Mouse (Mus musculus) neural tube, embryonic 14.5 days (tissue): ENCODE measurements around the gene Rpusd1. TPM values are rescaled to one million over a fixed set of nuclear protein-coding genes. Genes with fewer than 3 reads are reported as not detected.

Source experiments
- ATAC-seq: fragments of 200-750 bp; cut with Nextera tagmentation; 2 replicates; pipeline ENCODE4 v1.8.0; 2017; ENCODE audit warnings: low read depth, mild to moderate bottlenecking, moderate TSS enrichment, moderate library complexity
- H3K27ac ChIP-seq: fragments of 300-500 bp; sonication (generic); 2 replicates; pipeline ENCODE4 v1.5.1; 2014; ENCODE audit warnings: low read depth, mild to moderate bottlenecking, control low read depth, low read length, moderate library complexity, mixed read lengths
- H3K27me3 ChIP-seq: fragments of 300-500 bp; sonication (generic); 2 replicates; pipeline ENCODE4 v1.6.1; 2014; ENCODE audit warnings: low read length; ENCODE audit not compliant: control insufficient read depth, insufficient read depth
- H3K36me3 ChIP-seq: fragments of 300-500 bp; sonication (generic); 2 replicates; pipeline ENCODE4 v1.6.1; 2014; ENCODE audit warnings: low read length, mixed read lengths; ENCODE audit not compliant: control insufficient read depth, insufficient read depth
- H3K4me1 ChIP-seq: fragments of 300-500 bp; sonication (generic); 2 replicates; pipeline ENCODE4 v1.6.1; 2014; ENCODE audit warnings: low read length; ENCODE audit not compliant: control insufficient read depth, insufficient read depth
- H3K4me2 ChIP-seq: fragments of 300-500 bp; sonication (generic); 2 replicates; pipeline ENCODE4 v1.6.1; 2014; ENCODE audit warnings: mild to moderate bottlenecking, low read depth, low read length, control low read depth
- H3K4me3 ChIP-seq: fragments of 300-500 bp; sonication (generic); 2 replicates; pipeline ENCODE4 v1.5.1; 2014; ENCODE audit warnings: low read depth, low read length, control low read depth, mixed read lengths
- H3K9ac ChIP-seq: fragments of 300-500 bp; sonication (generic); replicated peaks from 2 replicates; pipeline ENCODE4 v1.6.1; 2014; ENCODE audit warnings: low read depth, mild to moderate bottlenecking, control low read depth, low read length, mixed read lengths
- H3K9me3 ChIP-seq: fragments of 300-500 bp; sonication (generic); 2 replicates; pipeline ENCODE4 v1.6.1; 2016; ENCODE audit warnings: low read length; ENCODE audit not compliant: control insufficient read depth
- WGBS: fragments of 180-500 bp; shearing (Covaris S2); extraction: QIAGEN DNeasy Blood & Tissue Kit; methylation state at CpG from one replicate; pipeline ENCODE4 v1.1.7; 2014; 5-methylcytosine and 5-hydroxymethylcytosine counted together
- polyA plus RNA-seq: library from polyadenylated mRNA; unstranded; fragments of >200 nt; fragmentation: Nextera tagmentation; extraction: Ambion mirVana; gene quantifications from 2 replicates; pipeline ENCODE4 v1.2.1, GENCODE M21; 2014

Rpusd1 gene
- polyA plus RNA-seq = 25.4 and 29.9 TPM in 2 replicates

- no peaks in the 10 kb centered on the region for H3K27me3 ChIP-seq
- WGBS = under 1% methylated on average over 37 of the region's 37 CpGs
- peaks cover 14% of the 10 kb centered on the region for H3K4me1 ChIP-seq
- H3K9me3 ChIP-seq = no peaks in the 10 kb centered on the region
- peak within 1 kb of the TSS; percentile 80 for H3K9ac ChIP-seq
- H3K4me3 ChIP-seq = peak within 1 kb of the TSS; percentile 49
- peak within 1 kb of the TSS; percentile 78 for H3K4me2 ChIP-seq
- no peak within 1 kb of the TSS for H3K27ac ChIP-seq
- ATAC-seq = peak; percentile 99
- H3K36me3 ChIP-seq = no peaks in the 10 kb centered on the region
These were observed at the start of gene Rpusd1, which contains the start of gene Chtf18 for GRCm38 (mm10) chr17:25727265-25728008. Rpusd1 (plus strand) TSS chr17:25727670. Chtf18 (minus strand) TSS chr17:25727419.

- no peak overlapping the region for H3K4me2 ChIP-seq
- no peak overlapping the region for H3K27ac ChIP-seq
- no peak overlapping the region for H3K4me3 ChIP-seq
- no peaks in the 10 kb centered on the region for H3K4me1 ChIP-seq
- 50% methylated on average over 6 of the region's 6 CpGs for WGBS
- no peak overlapping the region for H3K9ac ChIP-seq
- no peaks in the 10 kb centered on the region for H3K9me3 ChIP-seq
- ATAC-seq = no peak
- no peaks in the 10 kb centered on the region for H3K36me3 ChIP-seq
- H3K27me3 ChIP-seq = no peaks in the 10 kb centered on the region
These were observed 49.5 kb upstream of the Rpusd1 start for GRCm38 (mm10) chr17:25677969-25678368.

GRCm38 (mm10) chr17:25679818-25680217, 47.7 kb upstream of the Rpusd1 start:
- no peak overlapping the region for H3K9ac ChIP-seq
- H3K27ac ChIP-seq = no peak overlapping the region
- no peaks in the 10 kb centered on the region for H3K36me3 ChIP-seq
- H3K4me3 ChIP-seq = no peak overlapping the region
- no peaks in the 10 kb centered on the region for H3K9me3 ChIP-seq
- ATAC-seq = no peak
- H3K4me1 ChIP-seq = no peaks in the 10 kb centered on the region
- WGBS = 2% methylated on average over 5 of the region's 5 CpGs
- H3K27me3 ChIP-seq = no peaks in the 10 kb centered on the region
- no peak overlapping the region for H3K4me2 ChIP-seq

GRCm38 (mm10) chr17:25681636-25682035, 45.8 kb upstream of the Rpusd1 start:
- Histone ChIP-seq H3K4me2 (no peak overlapping the region), H3K36me3 (no peaks in the 10 kb centered on the region), H3K27me3 (no peaks in the 10 kb centered on the region), H3K9ac (no peak overlapping the region), H3K4me1 (no peaks in the 10 kb centered on the region), H3K27ac (no peak overlapping the region), H3K4me3 (no peak overlapping the region), H3K9me3 (no peaks in the 10 kb centered on the region)
- ATAC-seq = no peak
- 90% methylated on average over 4 of the region's 4 CpGs for WGBS

GRCm38 (mm10) chr17:25686323-25686722, 41.1 kb upstream of the Rpusd1 start:
- no peak for ATAC-seq
- 50% methylated on average over 7 of the region's 7 CpGs for WGBS

GRCm38 (mm10) chr17:25688922-25689321, 38.5 kb upstream of the Rpusd1 start:
- Histone ChIP-seq H3K9ac (no peak overlapping the region), H3K4me2 (no peak overlapping the region), H3K4me3 (no peak overlapping the region), H3K27me3 (no peaks in the 10 kb centered on the region), H3K36me3 (no peaks in the 10 kb centered on the region), H3K9me3 (no peaks in the 10 kb centered on the region), H3K27ac (no peak overlapping the region), H3K4me1 (no peaks in the 10 kb centered on the region)
- 88% methylated on average over 4 of the region's 4 CpGs for WGBS
- no peak for ATAC-seq

More at GRCm38 (mm10) chr17:25686323-25686722, 41.1 kb upstream of the Rpusd1 start:
- H3K27ac ChIP-seq = no peak overlapping the region
- no peak overlapping the region for H3K4me2 ChIP-seq
- H3K9ac ChIP-seq = no peak overlapping the region
- H3K4me3 ChIP-seq = no peak overlapping the region
- no peaks in the 10 kb centered on the region for H3K4me1 ChIP-seq
- no peaks in the 10 kb centered on the region for H3K27me3 ChIP-seq
- no peaks in the 10 kb centered on the region for H3K36me3 ChIP-seq
- no peaks in the 10 kb centered on the region for H3K9me3 ChIP-seq

- Histone ChIP-seq H3K36me3 (no peaks in the 10 kb centered on the region), H3K4me2 (no peak overlapping the region), H3K9me3 (no peaks in the 10 kb centered on the region), H3K9ac (no peak overlapping the region), H3K4me1 (no peaks in the 10 kb centered on the region), H3K27me3 (no peaks in the 10 kb centered on the region), H3K4me3 (no peak overlapping the region), H3K27ac (no peak overlapping the region)
- no peak for ATAC-seq
- WGBS = 59% methylated on average over 1 of the region's 1 CpGs
These were observed 31.2 kb upstream of the Rpusd1 start for GRCm38 (mm10) chr17:25696263-25696662.

- Histone ChIP-seq H3K9ac (no peak overlapping the region), H3K4me3 (no peak overlapping the region), H3K4me2 (no peak overlapping the region), H3K4me1 (no peaks in the 10 kb centered on the region), H3K36me3 (no peaks in the 10 kb centered on the region), H3K27me3 (no peaks in the 10 kb centered on the region), H3K27ac (no peak overlapping the region), H3K9me3 (no peaks in the 10 kb centered on the region)
- 12% methylated on average over 7 of the region's 7 CpGs for WGBS
- no peak; the same call in 1 of the 2 replicates for ATAC-seq
These were observed 29.0 kb upstream of the Rpusd1 start for GRCm38 (mm10) chr17:25698446-25698845.

GRCm38 (mm10) chr17:25700863-25701496, 26.5 kb upstream of the Rpusd1 start:
- Histone ChIP-seq H3K27ac (no peak overlapping the region), H3K9me3 (no peaks in the 10 kb centered on the region), H3K9ac (no peak overlapping the region), H3K36me3 (no peaks in the 10 kb centered on the region), H3K4me1 (no peaks in the 10 kb centered on the region), H3K4me2 (no peak overlapping the region), H3K27me3 (no peaks in the 10 kb centered on the region), H3K4me3 (no peak overlapping the region)
- 59% methylated on average over 9 of the region's 9 CpGs for WGBS
- no peak for ATAC-seq
